Mouse (Mus musculus) hindbrain, embryonic 14.5 days (tissue): ENCODE measurements around the gene Anxa6. TPM values are rescaled to one million over a fixed set of nuclear protein-coding genes. Genes with fewer than 3 reads are reported as not detected.

Experiments used
- ATAC-seq: fragments of 200-750 bp; cut with Nextera tagmentation; 2 replicates; pipeline ENCODE4 v1.8.0; 2017; ENCODE audit warnings: moderate number of reproducible peaks, mild to moderate bottlenecking, moderate TSS enrichment, moderate library complexity; ENCODE audit not compliant: low FRiP score
- DNase-seq: peaks from one replicate; pipeline ENCODE4 v3.0.0-alpha.2; 2015; ENCODE audit warnings: low spot score
- H3K27ac ChIP-seq: fragments of 300-500 bp; sonication (generic); 2 replicates; pipeline ENCODE4 v1.5.1; 2014; ENCODE audit warnings: mild to moderate bottlenecking, moderate library complexity
- H3K27me3 ChIP-seq: fragments of 300-500 bp; sonication (generic); 2 replicates; pipeline ENCODE4 v1.6.1; 2014; ENCODE audit warnings: mild to moderate bottlenecking, low read length, mixed read lengths; ENCODE audit not compliant: control insufficient read depth, insufficient read depth
- H3K36me3 ChIP-seq: fragments of 300-500 bp; sonication (generic); replicated peaks from 2 replicates; pipeline ENCODE4 v1.6.1; 2014; ENCODE audit not compliant: control insufficient read depth, insufficient read depth
- H3K4me1 ChIP-seq: fragments of 300-500 bp; sonication (generic); replicated peaks from 2 replicates; pipeline ENCODE4 v1.6.1; 2014; ENCODE audit warnings: antibody characterized with exemption, low read length, mixed read lengths; ENCODE audit not compliant: control insufficient read depth, insufficient read depth
- H3K4me2 ChIP-seq: fragments of 300-500 bp; sonication (generic); replicated peaks from 2 replicates; pipeline ENCODE4 v1.6.1; 2014; ENCODE audit warnings: mild to moderate bottlenecking, moderate library complexity
- H3K4me3 ChIP-seq: fragments of 300-500 bp; sonication (generic); replicated peaks from 2 replicates; pipeline ENCODE4 v1.5.1; 2014; ENCODE audit warnings: mild to moderate bottlenecking, low read length
- H3K9ac ChIP-seq: fragments of 300-500 bp; sonication (generic); 2 replicates; pipeline ENCODE4 v1.6.1; 2014
- H3K9me3 ChIP-seq: fragments of 300-500 bp; sonication (generic); 2 replicates; pipeline ENCODE4 v1.6.1; 2016; ENCODE audit warnings: low read length; ENCODE audit not compliant: control insufficient read depth
- WGBS: fragments of 180-500 bp; shearing (Covaris S2); extraction: QIAGEN DNeasy Blood & Tissue Kit; methylation state at CpG from one replicate; pipeline ENCODE4 v1.1.7; 2014; 5-methylcytosine and 5-hydroxymethylcytosine counted together
- polyA plus RNA-seq: library from polyadenylated mRNA; unstranded; fragments of >200 nt; fragmentation: Nextera tagmentation; extraction: Ambion mirVana; gene quantifications from 2 replicates; pipeline ENCODE4 v1.2.1, GENCODE M21; 2014

The Anxa6 gene
- polyA plus RNA-seq, 1 experiment from 2014 or later: 68.9 TPM

DNA sequence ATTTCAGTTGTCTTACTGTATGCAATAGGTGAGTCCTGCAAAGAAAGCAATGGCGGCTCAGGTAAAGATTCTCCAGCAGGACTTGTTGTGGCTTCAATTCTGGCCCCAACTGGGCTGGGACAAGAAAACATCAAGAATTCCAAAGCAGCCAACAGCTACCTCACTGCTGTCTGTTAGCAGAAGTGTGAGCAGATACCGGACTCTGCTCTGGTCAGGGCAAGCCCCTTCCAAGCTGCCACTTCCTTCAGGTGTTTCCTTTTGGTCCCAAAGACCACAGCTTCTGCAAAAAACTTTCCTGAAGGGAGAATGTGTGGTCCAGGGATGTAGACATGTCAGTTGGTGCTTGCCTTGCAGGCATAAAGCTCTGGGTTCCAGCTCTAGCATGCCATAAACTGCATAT lies 57.5 kb downstream of the Anxa6 start:
- DNase-seq (no peak), ATAC-seq (no peak)
- H3K9me3 ChIP-seq: no peaks in the 10 kb centered on the region

DNA sequence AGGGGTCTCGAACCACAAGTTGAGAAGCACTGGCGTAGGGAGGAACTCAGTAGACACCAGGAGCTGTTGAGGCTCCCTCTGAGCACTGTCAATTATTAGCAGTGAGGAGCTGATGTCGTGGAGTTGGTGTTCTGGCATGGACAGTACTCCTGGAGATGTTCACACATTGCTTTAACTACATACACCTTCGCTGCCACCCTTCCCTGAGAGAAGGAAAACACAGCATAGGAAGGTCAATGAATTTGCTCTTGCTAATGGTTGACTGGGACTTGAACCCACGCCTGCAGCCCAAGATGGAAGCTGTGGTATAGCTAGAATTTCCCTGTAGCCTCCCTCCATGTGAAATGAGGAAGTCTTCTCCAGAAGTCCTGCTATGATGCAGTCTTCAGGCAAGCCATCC lies 57.9 kb downstream of the Anxa6 start:
- Histone ChIP-seq H3K27me3 (no peaks in the 10 kb centered on the region), H3K4me3 (no peak overlapping the region), H3K36me3 (no peaks in the 10 kb centered on the region), H3K4me1 (peaks cover 7% of the 10 kb centered on the region; the same call in 1 of the 2 replicates), H3K4me2 (no peak overlapping the region), H3K9ac (no peak overlapping the region), H3K9me3 (no peaks in the 10 kb centered on the region), H3K27ac (no peak overlapping the region)
- ATAC-seq (no peak), DNase-seq (no peak)
- WGBS: 90% methylated on average over 5 of the region's 5 CpGs

More for the DNA sequence above, 57.5 kb downstream of the Anxa6 start:
- Histone ChIP-seq H3K4me2 (no peak overlapping the region), H3K36me3 (no peaks in the 10 kb centered on the region), H3K4me1 (peaks cover 7% of the 10 kb centered on the region; the same call in 1 of the 2 replicates), H3K27me3 (no peaks in the 10 kb centered on the region), H3K4me3 (no peak overlapping the region), H3K9ac (no peak overlapping the region), H3K27ac (no peak overlapping the region)
- WGBS: 90% methylated on average over 2 of the region's 2 CpGs

DNA sequence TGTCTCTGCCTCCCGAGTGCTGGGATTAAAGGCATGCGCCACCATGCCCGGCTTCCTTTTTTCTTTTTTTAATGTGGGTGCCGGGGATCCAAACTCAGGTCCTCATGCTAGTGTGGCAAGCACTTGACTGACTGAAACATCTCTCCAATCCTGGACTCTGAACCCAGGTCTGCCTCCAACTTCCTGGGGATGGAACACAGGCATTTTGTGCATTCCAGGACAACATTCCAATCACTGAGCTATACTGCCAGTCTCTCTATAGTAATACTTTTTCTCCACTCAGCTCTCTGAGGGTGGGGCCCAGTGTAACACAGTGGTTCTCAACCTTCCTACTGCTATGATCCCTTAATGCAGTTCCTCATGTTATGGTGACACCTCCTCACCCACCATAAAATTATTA lies 58.6 kb downstream of the Anxa6 start:
- Histone ChIP-seq H3K4me3 (no peak overlapping the region), H3K27me3 (no peaks in the 10 kb centered on the region), H3K27ac (no peak overlapping the region), H3K4me2 (no peak overlapping the region), H3K9ac (no peak overlapping the region), H3K4me1 (peaks cover 7% of the 10 kb centered on the region; the same call in 1 of the 2 replicates), H3K36me3 (no peaks in the 10 kb centered on the region), H3K9me3 (no peaks in the 10 kb centered on the region)
- WGBS: 92% methylated on average over 4 of the region's 4 CpGs
- no peak for ATAC-seq
- DNase-seq: no peak

DNA sequence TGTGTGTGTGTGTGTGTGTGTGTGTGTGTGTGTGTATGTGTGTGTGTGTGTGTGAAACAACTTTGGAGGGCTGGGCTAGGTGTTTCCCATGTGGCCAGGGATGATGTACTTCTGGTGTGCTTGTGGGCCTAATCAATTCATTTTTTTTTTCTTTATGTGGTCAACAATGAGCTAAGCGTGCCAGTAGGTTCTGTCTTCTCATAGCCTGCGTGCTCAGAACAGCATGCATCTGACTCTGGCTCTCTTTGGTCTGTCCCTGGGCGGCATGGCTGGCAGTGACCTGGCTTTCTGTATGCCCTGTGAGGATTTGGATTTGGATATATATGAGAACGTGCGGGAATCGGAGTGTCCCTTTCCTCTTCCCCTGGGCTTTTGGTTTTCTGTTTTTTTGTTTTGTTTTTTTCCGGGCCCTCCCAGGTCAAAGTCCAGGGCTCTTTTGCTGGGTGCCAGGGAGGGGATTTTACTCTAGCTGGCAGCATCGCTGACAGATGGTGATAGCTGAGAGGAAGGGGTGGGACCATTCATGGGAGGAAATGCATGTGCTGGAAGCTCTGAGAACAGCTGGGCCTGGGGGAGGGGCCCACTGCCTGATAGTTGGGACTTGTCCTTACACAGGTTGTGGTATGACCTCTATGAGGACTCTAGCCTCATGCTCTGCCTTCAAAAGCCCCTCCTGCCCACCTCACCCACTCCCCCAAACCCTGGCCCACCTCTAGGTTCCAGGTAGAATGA lies 59.6 kb downstream of the Anxa6 start:
- Histone ChIP-seq H3K27me3 (no peaks in the 10 kb centered on the region), H3K9me3 (no peaks in the 10 kb centered on the region), H3K4me3 (no peak overlapping the region), H3K4me1 (peaks cover 7% of the 10 kb centered on the region; the same call in 1 of the 2 replicates), H3K4me2 (no peak overlapping the region), H3K27ac (no peak overlapping the region), H3K36me3 (no peaks in the 10 kb centered on the region), H3K9ac (peak overlapping the region; percentile 9; the same call in 1 of the 2 replicates)
- WGBS: 55% methylated on average over 8 of the region's 8 CpGs
- ATAC-seq (no peak), DNase-seq (peak; percentile 36)

DNA sequence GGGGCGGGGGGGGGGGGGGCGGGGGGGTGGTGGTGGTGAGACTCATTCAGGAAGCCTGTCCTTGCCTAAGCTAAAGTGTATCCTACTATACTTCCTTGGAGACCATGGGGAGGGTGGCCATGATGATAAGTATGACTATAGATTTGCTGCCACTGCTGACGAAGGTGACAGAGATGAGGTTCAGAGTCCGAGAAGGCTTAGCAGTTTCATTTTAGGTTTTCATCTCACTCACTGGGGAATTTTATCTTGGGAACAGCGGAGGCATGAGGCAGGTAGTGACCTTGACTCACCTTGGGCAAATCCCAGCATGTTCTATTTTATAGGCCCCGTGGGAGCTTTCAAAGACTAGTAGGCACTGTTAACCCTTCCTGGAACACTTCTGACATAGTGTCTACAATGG lies 60.5 kb downstream of the Anxa6 start:
- no peak for ATAC-seq
- no peak for DNase-seq
- Histone ChIP-seq H3K4me2 (no peak overlapping the region), H3K4me1 (peaks cover 7% of the 10 kb centered on the region; the same call in 1 of the 2 replicates), H3K27me3 (no peaks in the 10 kb centered on the region), H3K27ac (no peak overlapping the region), H3K36me3 (no peaks in the 10 kb centered on the region), H3K4me3 (no peak overlapping the region), H3K9me3 (no peaks in the 10 kb centered on the region), H3K9ac (no peak overlapping the region)
- WGBS: 56% methylated on average over 6 of the region's 6 CpGs

DNA sequence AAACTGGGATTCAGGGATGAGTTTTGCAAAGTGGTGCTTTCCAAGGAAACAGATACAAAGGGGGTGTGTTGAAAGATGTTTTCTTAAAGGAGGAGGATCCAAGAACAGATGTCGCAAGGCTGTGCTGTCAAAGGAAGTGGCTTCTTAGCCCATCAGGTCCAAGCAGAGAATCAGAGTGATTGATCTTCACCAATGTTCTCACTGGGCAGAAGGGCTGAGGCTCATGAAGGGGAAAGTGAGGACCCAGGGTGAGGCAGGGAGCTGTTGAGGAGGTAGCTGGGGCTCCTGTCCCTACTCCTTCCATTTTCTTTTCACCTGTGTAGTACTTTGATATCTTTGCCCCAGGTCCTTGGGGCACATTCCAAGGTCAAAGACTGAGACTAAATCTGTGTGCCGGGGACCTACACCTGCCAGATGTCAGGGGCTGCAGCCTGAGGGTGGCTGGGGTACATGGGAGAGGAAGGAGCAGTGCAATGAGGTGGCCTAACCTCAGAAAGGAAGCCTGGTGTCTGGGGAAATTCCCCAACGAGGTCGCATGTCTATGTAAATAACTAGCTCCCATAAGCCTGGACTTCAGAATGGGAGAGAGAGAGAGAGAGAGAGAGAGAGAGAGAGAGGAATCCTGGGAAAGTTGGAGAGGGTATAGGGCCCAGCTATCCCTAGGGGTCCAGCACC lies 61.1 kb downstream of the Anxa6 start:
- Histone ChIP-seq H3K36me3 (no peaks in the 10 kb centered on the region), H3K4me2 (no peak overlapping the region), H3K4me1 (peaks cover 7% of the 10 kb centered on the region; the same call in 1 of the 2 replicates), H3K27me3 (no peaks in the 10 kb centered on the region), H3K4me3 (no peak overlapping the region), H3K9me3 (no peaks in the 10 kb centered on the region), H3K27ac (no peak overlapping the region), H3K9ac (no peak overlapping the region)
- ATAC-seq (no peak), DNase-seq (no peak)
- WGBS: 70% methylated on average over 4 of the region's 4 CpGs

DNA sequence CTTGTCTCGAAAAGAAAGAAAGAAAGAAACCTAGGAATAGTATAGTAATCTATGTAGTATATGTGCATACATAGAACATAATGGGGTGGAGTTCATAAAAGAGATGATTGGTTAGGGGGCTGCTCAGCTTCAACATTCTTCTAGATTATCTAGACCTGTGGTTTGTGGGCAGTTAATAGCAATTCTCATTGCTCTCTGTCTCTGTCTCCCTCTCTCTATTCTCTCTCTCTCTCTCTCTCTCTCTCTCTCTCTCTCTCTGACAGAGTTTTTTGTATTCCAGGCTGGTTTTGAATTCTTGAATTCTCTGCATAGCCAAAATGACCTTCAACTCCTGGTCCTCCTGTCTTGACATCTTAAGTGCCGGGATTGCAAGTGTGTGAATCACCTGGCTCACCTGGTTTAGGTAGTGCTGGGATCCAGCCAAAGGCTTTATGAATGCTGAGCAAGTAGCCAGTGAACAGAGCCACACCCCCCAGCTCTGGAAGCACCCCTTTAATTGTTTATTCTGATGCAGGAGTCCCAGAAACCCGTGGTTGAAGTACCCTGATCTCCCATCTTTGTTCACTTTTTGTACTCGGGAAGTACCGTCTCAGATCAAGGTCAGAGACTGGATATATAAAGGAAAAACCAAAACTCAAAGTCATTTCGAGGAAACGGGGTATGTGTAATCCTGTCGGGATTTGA lies 61.7 kb downstream of the Anxa6 start:
- Histone ChIP-seq H3K4me3 (no peak overlapping the region), H3K4me1 (peaks cover 7% of the 10 kb centered on the region; the same call in 1 of the 2 replicates), H3K27ac (no peak overlapping the region), H3K9me3 (no peaks in the 10 kb centered on the region), H3K4me2 (no peak overlapping the region), H3K36me3 (no peaks in the 10 kb centered on the region), H3K9ac (no peak overlapping the region), H3K27me3 (no peaks in the 10 kb centered on the region)
- 74% methylated on average over 8 of the region's 8 CpGs for WGBS
- ATAC-seq (no peak), DNase-seq (no peak)

DNA sequence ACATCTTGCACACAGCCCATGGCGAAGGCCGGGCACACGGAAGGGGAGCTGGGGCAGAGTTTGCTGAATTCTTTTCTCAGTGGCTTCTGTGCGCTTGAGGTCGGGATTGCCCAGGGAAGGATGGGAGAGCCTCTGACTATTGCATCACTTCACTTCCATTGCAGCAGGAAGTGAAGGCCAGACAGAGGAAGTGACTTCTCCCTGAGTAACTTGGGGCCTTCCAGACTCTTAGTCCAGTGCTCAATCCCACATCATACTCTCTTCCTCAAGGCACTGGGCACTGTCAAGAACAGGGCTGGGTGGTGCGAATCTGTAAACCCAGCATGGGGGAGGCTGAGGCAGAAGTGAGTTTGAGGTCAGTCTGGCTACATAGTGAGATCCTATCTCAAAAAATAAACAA lies 68.0 kb downstream of the Anxa6 start:
- no peaks in the 10 kb centered on the region for H3K4me1 ChIP-seq
- no peak overlapping the region for H3K4me2 ChIP-seq
- H3K36me3 ChIP-seq: no peaks in the 10 kb centered on the region
- DNase-seq (no peak), ATAC-seq (no peak)
- no peaks in the 10 kb centered on the region for H3K27me3 ChIP-seq
- no peak overlapping the region for H3K9ac ChIP-seq
- H3K4me3 ChIP-seq: no peak overlapping the region
- WGBS: 87% methylated on average over 6 of the region's 6 CpGs
- H3K9me3 ChIP-seq: no peaks in the 10 kb centered on the region
- no peak overlapping the region for H3K27ac ChIP-seq

DNA sequence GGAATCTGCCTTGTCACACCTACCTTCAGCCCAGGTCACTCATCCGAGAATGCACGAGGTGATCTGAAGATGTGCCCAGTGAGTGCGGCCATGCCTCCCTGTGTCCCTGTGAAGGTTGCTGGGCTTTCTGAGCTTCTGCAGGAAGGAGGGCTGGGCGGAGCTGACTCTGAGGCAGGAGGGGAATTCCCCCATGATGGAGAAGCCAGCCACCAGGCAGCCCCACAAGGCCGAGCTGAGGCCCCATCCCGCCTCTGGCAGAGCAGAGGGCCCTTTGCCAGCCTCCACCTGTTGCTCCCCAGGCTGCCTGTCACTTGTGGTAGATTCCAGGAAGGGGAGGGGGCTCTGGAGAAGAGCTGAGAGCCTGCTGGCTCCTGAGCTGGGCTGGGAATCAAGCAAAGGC lies 70.4 kb downstream of the Anxa6 start, which contains the start of gene Tnip1:
Gene Tnip1 (minus strand): TSS at position 108 of the 400 bp plus-strand sequence.
- no peak within 1 kb of the TSS for H3K4me3 ChIP-seq
- no peaks in the 10 kb centered on the region for H3K36me3 ChIP-seq
- DNase-seq (no peak), ATAC-seq (no peak)
- no peak within 1 kb of the TSS for H3K27ac ChIP-seq
- no peak within 1 kb of the TSS for H3K9ac ChIP-seq
- H3K4me2 ChIP-seq: no peak within 1 kb of the TSS
- WGBS: 43% methylated on average over 6 of the region's 6 CpGs
- no peaks in the 10 kb centered on the region for H3K4me1 ChIP-seq
- no peaks in the 10 kb centered on the region for H3K9me3 ChIP-seq
- H3K27me3 ChIP-seq: no peaks in the 10 kb centered on the region
